In the genomic region with DNA sequence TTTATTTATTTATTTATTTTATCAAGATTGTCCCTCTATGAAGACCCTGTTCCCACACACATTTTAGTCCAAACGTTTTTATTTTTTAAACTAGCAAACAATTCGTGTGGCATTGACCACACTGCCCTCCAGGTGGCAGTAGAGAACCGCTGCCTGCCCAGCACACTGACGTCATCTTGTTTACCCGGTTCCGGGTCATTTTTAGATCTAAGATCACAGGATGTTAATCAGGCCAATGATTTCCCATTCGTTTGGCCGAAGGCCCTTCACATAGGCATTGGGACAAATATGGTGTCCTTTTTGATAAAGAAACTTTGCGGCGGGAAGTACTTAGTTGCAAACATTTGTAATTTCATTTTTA, we compare ENCODE assay signal across 7 mouse cellular contexts.
A peak's percentile ranks its signal among the peaks of the same experiment; 100 is the strongest.
DNase-seq lines count a peak whose midpoint lies in the region; TF ChIP-seq lines count a peak whose summit lies in the region.

No protein-coding gene starts in this region.

- DNase-seq in adrenal gland, adult 18-20 months (ENCODE audit: low spot score in 2 of 2): peak; percentile 69
- DNase-seq in gastrocnemius, postnatal 10 days: peak; percentile 74
- DNase-seq in induced T-regulatory cell, adult 2 months (ENCODE audit: low read depth): peak; percentile 90
- peak; percentile 53 to 75 for DNase-seq in left cerebral cortex, postnatal 25 days (ENCODE audit: low spot score in 2 of 2)
- peak; percentile 66 for DNase-seq in midbrain, embryonic 10.5 days (ENCODE audit: low spot score)
- DNase-seq in right cerebral cortex, postnatal 4 days: peak; percentile 74

- no peak overlapping the region for H3K4me3 ChIP-seq in cortical plate, adult 2 months (ENCODE audit: insufficient read depth, low read length)
- peak overlapping the region; percentile 32 for H3K4me3 ChIP-seq in midbrain, embryonic 10.5 days

- peak; percentile 92 for TF ChIP-seq CTCF in cortical plate, adult 2 months (IDR thresholded peaks at IDR 0.05; ENCODE audit: extremely low read depth, insufficient read depth, low read length)

- WGBS in midbrain, embryonic 10.5 days: 23% methylated on average over 10 of the region's 10 CpGs

- no peaks in the 10 kb centered on the region for H3K4me1 ChIP-seq in cortical plate, adult 2 months (ENCODE audit: control insufficient read depth, insufficient read depth, low read length)
- H3K4me1 ChIP-seq in midbrain, embryonic 10.5 days: peaks cover 6% of the 10 kb centered on the region; the same call in 1 of the 2 replicates

- no peak for TF ChIP-seq POLR2A in cortical plate, adult 2 months (IDR thresholded peaks at IDR 0.05; ENCODE audit: extremely low read depth, insufficient read depth, low read length)

- no peaks in the 10 kb centered on the region for H3K36me3 ChIP-seq in midbrain, embryonic 10.5 days

- H3K9me3 ChIP-seq in midbrain, embryonic 10.5 days (replicated peaks): no peaks in the 10 kb centered on the region

- H3K27ac ChIP-seq in cortical plate, adult 2 months (ENCODE audit: insufficient read depth, low read length): peak overlapping the region; percentile 59; the same call in 1 of the 2 replicates
- H3K27ac ChIP-seq in midbrain, embryonic 10.5 days (replicated peaks): peak overlapping the region; percentile 67; the same call in 1 of the 2 replicates

- intact Hi-C loops in left cerebral cortex, postnatal 25 days (cut with DNase I): loop anchor here (5.0 to 10.0 kb wide), 4 partner anchors 79 to 217 kb away; partner anchors contain the start of genes Camkmt, Lrpprc, Ppm1b and Prepl

- H3K27me3 ChIP-seq in midbrain, embryonic 10.5 days (ENCODE audit: low read depth, poor library complexity, severe bottlenecking): no peaks in the 10 kb centered on the region
